Comparison of ENCODE assay signal across 8 mouse cellular contexts in the genomic region with DNA sequence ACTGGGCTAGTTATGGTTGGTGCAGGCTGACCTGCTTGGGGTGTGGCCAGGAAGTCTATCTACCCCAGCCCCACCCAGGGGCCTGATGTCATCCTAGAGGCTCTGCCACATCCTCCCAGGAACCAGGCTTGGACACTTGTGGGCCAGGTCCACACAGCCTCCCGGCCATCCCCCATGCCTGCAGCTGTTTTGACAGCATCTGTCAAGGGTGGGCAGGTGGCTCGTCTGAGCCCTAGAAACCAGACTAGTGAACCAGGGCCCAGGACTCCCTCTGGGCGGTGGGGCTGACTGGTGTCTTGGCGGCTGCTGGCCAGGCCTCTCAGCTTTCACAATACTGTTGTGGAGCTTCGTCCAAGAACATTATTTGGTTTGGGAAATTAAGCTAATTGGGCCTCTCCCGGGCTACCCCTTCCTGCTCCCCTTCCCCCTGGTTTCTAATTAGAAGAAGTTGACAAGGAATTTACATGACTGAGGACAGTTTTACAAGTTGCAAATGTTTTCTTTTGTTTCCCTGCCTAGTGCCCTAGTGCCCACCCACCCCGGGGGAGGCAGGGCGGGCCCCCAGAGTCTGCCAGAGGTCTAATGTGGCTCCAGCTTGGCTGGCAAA. TPM values are rescaled to one million over a fixed set of nuclear protein-coding genes. Genes with fewer than 3 reads are reported as not detected.
A peak's percentile ranks its signal among the peaks of the same experiment; 100 is the strongest.
DNase-seq lines count a peak whose midpoint lies in the region; ATAC-seq and TF ChIP-seq lines count a peak whose summit lies in the region.

No protein-coding gene starts in this region.

- WGBS in liver, postnatal 0 days (ENCODE audit: insufficient replicate concordance): 67% methylated on average over 8 of the region's 8 CpGs
- 40% methylated on average over 8 of the region's 8 CpGs for WGBS in embryonic facial prominence, embryonic 14.5 days
- WGBS in lung, postnatal 0 days: 51% methylated on average over 8 of the region's 8 CpGs

- no peak overlapping the region for H3K4me2 ChIP-seq in liver, postnatal 0 days (ENCODE audit: low read depth, low read length)
- H3K4me2 ChIP-seq in embryonic facial prominence, embryonic 14.5 days (ENCODE audit: low read depth, low read length): no peak overlapping the region
- H3K4me2 ChIP-seq in lung, postnatal 0 days (replicated peaks; ENCODE audit: low read depth, low read length): no peak overlapping the region

- H3K4me1 ChIP-seq in liver, postnatal 0 days (ENCODE audit: insufficient read depth): peaks cover 6% of the 10 kb centered on the region
- peaks cover 27% of the 10 kb centered on the region for H3K4me1 ChIP-seq in embryonic facial prominence, embryonic 14.5 days (ENCODE audit: control insufficient read depth, insufficient read depth, low read length)
- H3K4me1 ChIP-seq in lung, postnatal 0 days (ENCODE audit: insufficient read depth, low read depth, low read length): peaks cover 7% of the 10 kb centered on the region; the same call in 1 of the 2 replicates

- no peak for TF ChIP-seq CTCF in liver, postnatal 0 days (IDR thresholded peaks at IDR 0.05; ENCODE audit: low read depth)
- no peak for TF ChIP-seq CTCF in lung, postnatal 0 days (IDR thresholded peaks at IDR 0.05)

- H3K9ac ChIP-seq in liver, postnatal 0 days (replicated peaks): no peak overlapping the region
- no peak overlapping the region for H3K9ac ChIP-seq in embryonic facial prominence, embryonic 14.5 days (ENCODE audit: low read depth, low read length)
- no peak overlapping the region for H3K9ac ChIP-seq in lung, postnatal 0 days (replicated peaks; ENCODE audit: low read depth)

- no peak for ATAC-seq in liver, postnatal 0 days
- peak; percentile 69 for ATAC-seq in embryonic facial prominence, embryonic 14.5 days (ENCODE audit: low read depth)
- ATAC-seq in lung, postnatal 0 days: peak; percentile 75

- DNase-seq in liver: peak; percentile 57
- no peak for DNase-seq in liver, postnatal 0 days
- DNase-seq in embryonic facial prominence, embryonic 14.5 days (ENCODE audit: low spot score): peak; percentile 85
- DNase-seq in heart, postnatal 25 days (ENCODE audit: low spot score): peak; percentile 52
- DNase-seq in lung, postnatal 0 days (ENCODE audit: low spot score): peak; percentile 54
- DNase-seq in thymus, postnatal 4 days: no peak
- no peak for DNase-seq in embryo, embryonic 10.5 days (ENCODE audit: low spot score)
- DNase-seq in B cell, adult 2 months: no peak

- no peak for TF ChIP-seq EP300 in liver, postnatal 0 days (IDR thresholded peaks at IDR 0.05; ENCODE audit: low read depth)
- peak; percentile 28; the same call in 1 of the 2 replicates for TF ChIP-seq EP300 in lung, postnatal 0 days (IDR thresholded peaks at IDR 0.05)

- H3K27me3 ChIP-seq in liver, postnatal 0 days (ENCODE audit: insufficient read depth, low read length): no peaks in the 10 kb centered on the region
- no peaks in the 10 kb centered on the region for H3K27me3 ChIP-seq in embryonic facial prominence, embryonic 14.5 days (replicated peaks; ENCODE audit: control insufficient read depth, insufficient read depth, low read length)
- H3K27me3 ChIP-seq in lung, postnatal 0 days (replicated peaks; ENCODE audit: insufficient read depth, low read length): no peaks in the 10 kb centered on the region

- intact Hi-C loops in heart, postnatal 25 days (cut with DNase I): no loop called here

- peaks cover 6% of the 10 kb centered on the region; the same call in 1 of the 2 replicates for H3K36me3 ChIP-seq in liver, postnatal 0 days (replicated peaks; ENCODE audit: insufficient read depth, low read length)
- peaks cover 37% of the 10 kb centered on the region for H3K36me3 ChIP-seq in embryonic facial prominence, embryonic 14.5 days (ENCODE audit: control insufficient read depth, insufficient read depth, low read length)
- 0 out of 2 replicates have a peak, but pooled peaks cover 1% of the 10 kb centered on the region for H3K36me3 ChIP-seq in lung, postnatal 0 days (ENCODE audit: insufficient read depth, low read length)

- H3K9me3 ChIP-seq in liver, postnatal 0 days (ENCODE audit: low read length): no peaks in the 10 kb centered on the region
- H3K9me3 ChIP-seq in embryonic facial prominence, embryonic 14.5 days (ENCODE audit: control insufficient read depth, low read length): no peaks in the 10 kb centered on the region
- no peaks in the 10 kb centered on the region for H3K9me3 ChIP-seq in lung, postnatal 0 days (ENCODE audit: low read length)

- H3K27ac ChIP-seq in liver, postnatal 0 days (ENCODE audit: low read depth): no peak overlapping the region
- H3K27ac ChIP-seq in embryonic facial prominence, embryonic 14.5 days (replicated peaks; ENCODE audit: low read depth, low read length): no peak overlapping the region
- peak overlapping the region; percentile 34 for H3K27ac ChIP-seq in lung, postnatal 0 days (ENCODE audit: low read length)

- H3K4me3 ChIP-seq in liver, postnatal 0 days (ENCODE audit: low read depth, low read length): no peak overlapping the region
- no peak overlapping the region for H3K4me3 ChIP-seq in embryonic facial prominence, embryonic 14.5 days (ENCODE audit: low read depth, low read length)
- H3K4me3 ChIP-seq in lung, postnatal 0 days (ENCODE audit: low read depth, low read length): no peak overlapping the region

RNA-seq across cellular contexts. Expression of a gene that starts 36.9 kb away (rescaled TPM):
- 1.1 and 1.2 TPM in 2 replicates for polyA plus RNA-seq in liver, postnatal 0 days (2015; fragmentation: Nextera tagmentation; extraction: Ambion mirVana)
- 11.1 and 12.0 TPM in 2 replicates for polyA plus RNA-seq in embryonic facial prominence, embryonic 14.5 days (2014; fragmentation: Nextera tagmentation; extraction: Ambion mirVana)
- 1 to 10 TPM; 7.8 to 8.3 TPM for total RNA-seq in heart, postnatal 25 days (2021)
- 5.9 and 6.6 TPM in 2 replicates for polyA plus RNA-seq in lung, postnatal 0 days (2015; fragmentation: Nextera tagmentation; extraction: Ambion mirVana)

Comparison
In these comparisons a context has a peak if more than half of its experiments do, and no peak if none do; other contexts are left out.
1. DNase-seq: peak in liver (single experiment), embryonic facial prominence, embryonic 14.5 days (single experiment), heart, postnatal 25 days (single experiment) and lung, postnatal 0 days (single experiment); none in liver, postnatal 0 days (single experiment), thymus, postnatal 4 days (single experiment), embryo, embryonic 10.5 days (single experiment) and B cell, adult 2 months (0 of 2).